Mouse (Mus musculus) MEL (cell line): ENCODE measurements at regions not wholly inside any gene's neighbourhood (a gene's known extent, or its start where the extent isn't known, plus 50 kb on each side); places are given as distances from the start of the nearest gene placed in this dataset.

Experiments
- DNase-seq: peaks from one replicate; pipeline ENCODE4 v3.0.0; 2011; ENCODE audit warnings: low read depth, low spot score
- H3K27ac ChIP-seq: 2 replicates; pipeline ENCODE4 v1.5.1; 2012; ENCODE audit warnings: low read depth, mild to moderate bottlenecking, control low read depth, low read length, moderate library complexity; ENCODE audit not compliant: control insufficient read depth
- H3K27me3 ChIP-seq, 2 experiments: fragments of 150-350 bp in 1 of 2; sonication (generic) in 1 of 2; 2 replicates each; pipeline ENCODE4 v1.6.1; 2012; ENCODE audit warnings: low read length in 2 of 2, mild to moderate bottlenecking in 2 of 2, improper control_type of control experiment in 1 of 2, moderate library complexity in 1 of 2; ENCODE audit not compliant: insufficient read depth in 2 of 2, control insufficient read depth in 1 of 2
- H3K36me3 ChIP-seq, 2 experiments: 2 replicates each; pipeline ENCODE4 v1.6.1; 2012 to 2014; ENCODE audit warnings: low read length in 2 of 2, improper control_type of control experiment in 1 of 2, inconsistent platforms in 1 of 2, mild to moderate bottlenecking in 1 of 2; ENCODE audit not compliant: insufficient read depth in 2 of 2, control insufficient read depth in 1 of 2
- H3K4me1 ChIP-seq, 2 experiments: fragments of 150-350 bp in 1 of 2; sonication (generic) in 1 of 2; 2 replicates each; pipeline ENCODE4 v1.6.1; 2012; ENCODE audit warnings: low read length in 2 of 2, improper control_type of control experiment in 1 of 2, mild to moderate bottlenecking in 1 of 2; ENCODE audit not compliant: insufficient read depth in 2 of 2, control insufficient read depth in 1 of 2
- H3K4me3 ChIP-seq, 2 experiments: fragments of 150-350 bp in 1 of 2; sonication (generic) in 1 of 2; 2 replicates each; pipeline ENCODE4 v1.5.1; 2012; ENCODE audit warnings: low read depth in 2 of 2, low read length in 2 of 2, mild to moderate bottlenecking in 2 of 2, moderate library complexity in 2 of 2, control low read depth in 1 of 2, improper control_type of control experiment in 1 of 2; ENCODE audit not compliant: control insufficient read depth in 1 of 2, insufficient read depth in 1 of 2
- H3K79me2 ChIP-seq: 2 replicates; pipeline ENCODE4 v1.6.1; 2012; ENCODE audit warnings: mild to moderate bottlenecking, low read length, moderate library complexity; ENCODE audit not compliant: control insufficient read depth, poor library complexity, insufficient read depth
- H3K9ac ChIP-seq: 2 replicates; pipeline ENCODE4 v1.6.1; 2012; ENCODE audit warnings: low read depth, mild to moderate bottlenecking, control low read depth, low read length, moderate library complexity; ENCODE audit not compliant: control insufficient read depth, poor library complexity, severe bottlenecking
- H3K9me3 ChIP-seq: fragments of 150-350 bp; sonication (generic); replicated peaks from 2 replicates; pipeline ENCODE4 v1.6.1; 2012; ENCODE audit warnings: mild to moderate bottlenecking, low read length, improper control_type of control experiment, moderate library complexity; ENCODE audit not compliant: insufficient read depth
- CHD1 ChIP-seq: IDR thresholded peaks from 2 replicates; pipeline ENCODE4 v1.6.1; 2012; ENCODE audit warnings: low read depth, mild to moderate bottlenecking, inconsistent platforms, low read length, improper control_type of control experiment
- CHD2 ChIP-seq: IDR thresholded peaks from 2 replicates; pipeline ENCODE4 v1.6.1; 2011; ENCODE audit warnings: low read length, improper control_type of control experiment
- E2F4 ChIP-seq: IDR thresholded peaks from 2 replicates; pipeline ENCODE4 v1.6.1; 2011; ENCODE audit warnings: low read depth, low read length, improper control_type of control experiment, borderline replicate concordance
- ETS1 ChIP-seq: IDR thresholded peaks from 2 replicates; pipeline ENCODE4 v1.6.1; 2012; ENCODE audit warnings: low read depth, mild to moderate bottlenecking, inconsistent platforms, low read length, improper control_type of control experiment, moderate library complexity
- GABPA ChIP-seq: IDR thresholded peaks from 2 replicates; pipeline ENCODE4 v1.6.1; 2012; ENCODE audit warnings: low read depth, mild to moderate bottlenecking, inconsistent platforms, low read length, improper control_type of control experiment, moderate library complexity
- JUND ChIP-seq: IDR thresholded peaks from 2 replicates; pipeline ENCODE4 v1.6.1; 2011; ENCODE audit warnings: low read depth, mild to moderate bottlenecking, improper control_type of control experiment, low read length
- KAT2A ChIP-seq: conservative IDR thresholded peaks from 2 replicates; pipeline ENCODE4 v1.6.1; 2012; ENCODE audit warnings: low read depth, low read length, improper control_type of control experiment, inconsistent platforms
- MAFK ChIP-seq: IDR thresholded peaks from 2 replicates; pipeline ENCODE4 v1.6.1; 2011; ENCODE audit warnings: low read depth, mild to moderate bottlenecking, low read length, improper control_type of control experiment, borderline replicate concordance
- MAX ChIP-seq: IDR thresholded peaks from 2 replicates; pipeline ENCODE4 v1.6.1; 2011; ENCODE audit warnings: low read length, improper control_type of control experiment
- MAZ ChIP-seq: IDR thresholded peaks from 2 replicates; pipeline ENCODE4 v1.6.1; 2012; ENCODE audit warnings: low read depth, mild to moderate bottlenecking, inconsistent platforms, low read length, improper control_type of control experiment
- MXI1 ChIP-seq: IDR thresholded peaks from 2 replicates; pipeline ENCODE4 v1.6.1; 2011; ENCODE audit warnings: mild to moderate bottlenecking, low read depth, low read length, improper control_type of control experiment
- MYB ChIP-seq: IDR thresholded peaks from 2 replicates; pipeline ENCODE4 v1.6.1; 2011; ENCODE audit warnings: mild to moderate bottlenecking, low read depth, low read length, improper control_type of control experiment
- MYC ChIP-seq: IDR thresholded peaks from 2 replicates; pipeline ENCODE4 v1.6.1; 2011; ENCODE audit warnings: low read depth, mild to moderate bottlenecking, low read length, improper control_type of control experiment, moderate library complexity
- NELFE ChIP-seq: IDR thresholded peaks from 2 replicates; pipeline ENCODE4 v1.6.1; 2011; ENCODE audit warnings: low read depth, low read length, improper control_type of control experiment
- POLR2AphosphoS2 ChIP-seq: IDR thresholded peaks from 2 replicates; pipeline ENCODE4 v1.6.1; 2011; ENCODE audit warnings: low read length, improper control_type of control experiment
- SIN3A ChIP-seq: IDR thresholded peaks from 2 replicates; pipeline ENCODE4 v1.6.1; 2012; ENCODE audit warnings: low read length, improper control_type of control experiment, inconsistent platforms
- SMC3 ChIP-seq: IDR thresholded peaks from 2 replicates; pipeline ENCODE4 v1.6.1; 2011; ENCODE audit warnings: low read depth, low read length, improper control_type of control experiment
- TAL1 ChIP-seq: IDR thresholded peaks from 2 replicates; pipeline ENCODE4 v1.6.1; 2012; ENCODE audit warnings: mild to moderate bottlenecking, inconsistent platforms, low read length, moderate library complexity, mixed read lengths
- TBP ChIP-seq: IDR thresholded peaks from 2 replicates; pipeline ENCODE4 v1.8.0; 2011; ENCODE audit warnings: low read depth, low read length, improper control_type of control experiment
- ZC3H11A ChIP-seq: IDR thresholded peaks from 2 replicates; pipeline ENCODE4 v1.6.1; 2012; ENCODE audit warnings: low read depth, mild to moderate bottlenecking, inconsistent platforms, low read length, improper control_type of control experiment
- ZMIZ1 ChIP-seq: IDR thresholded peaks from 2 replicates; pipeline ENCODE4 v1.6.1; 2012; ENCODE audit warnings: low read depth, mild to moderate bottlenecking, inconsistent platforms, low read length, improper control_type of control experiment, moderate library complexity
- ZNF384 ChIP-seq: IDR thresholded peaks from 2 replicates; pipeline ENCODE4 v1.6.1; 2012; ENCODE audit warnings: low read depth, mild to moderate bottlenecking, inconsistent platforms, low read length, improper control_type of control experiment

DNA sequence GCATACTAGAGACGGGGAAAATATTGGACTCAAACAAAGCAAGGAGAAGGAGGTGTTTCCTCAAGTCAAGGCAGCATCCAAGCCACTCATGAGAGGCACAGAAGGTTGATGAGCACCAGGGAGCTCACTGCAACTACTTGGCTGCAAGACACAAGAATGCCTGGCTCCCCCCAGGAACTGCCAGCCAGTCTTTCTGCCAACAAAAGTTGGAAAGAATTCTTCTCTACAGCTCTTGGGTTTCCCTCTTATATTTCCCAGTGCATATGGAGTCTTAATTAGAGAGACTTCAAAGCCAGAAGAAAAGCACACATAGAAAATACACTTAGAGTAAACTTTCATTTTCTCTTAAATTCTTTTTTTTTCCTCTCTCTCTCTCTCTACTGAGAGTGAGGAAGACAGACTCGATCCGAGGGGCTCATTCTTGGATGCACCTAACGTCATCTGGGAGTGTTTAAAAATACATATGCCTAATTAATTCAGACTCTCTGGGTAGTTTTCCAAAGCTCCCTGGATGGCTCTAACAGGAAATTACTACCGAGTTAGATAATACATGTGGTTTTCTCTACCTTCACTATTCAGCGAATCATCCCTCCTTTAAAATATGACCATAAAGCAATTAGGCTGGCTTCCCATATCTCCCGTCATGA is 222.7 kb downstream of the Fam84b start:
- Histone ChIP-seq H3K4me3 (no peak overlapping the region), H3K4me1 (no peaks in the 10 kb centered on the region), H3K27me3 (no peaks in the 10 kb centered on the region), H3K9ac (no peak overlapping the region), H3K79me2 (no peaks in the 10 kb centered on the region), H3K9me3 (no peaks in the 10 kb centered on the region), H3K36me3 (no peaks in the 10 kb centered on the region), H3K27ac (no peak overlapping the region)
- no peak for DNase-seq
- TF ChIP-seq MAZ (no peak), ZNF384 (no peak), SMC3 (no peak), MYB (no peak), CHD1 (no peak), MYC (no peak), TAL1 (no peak)

DNA sequence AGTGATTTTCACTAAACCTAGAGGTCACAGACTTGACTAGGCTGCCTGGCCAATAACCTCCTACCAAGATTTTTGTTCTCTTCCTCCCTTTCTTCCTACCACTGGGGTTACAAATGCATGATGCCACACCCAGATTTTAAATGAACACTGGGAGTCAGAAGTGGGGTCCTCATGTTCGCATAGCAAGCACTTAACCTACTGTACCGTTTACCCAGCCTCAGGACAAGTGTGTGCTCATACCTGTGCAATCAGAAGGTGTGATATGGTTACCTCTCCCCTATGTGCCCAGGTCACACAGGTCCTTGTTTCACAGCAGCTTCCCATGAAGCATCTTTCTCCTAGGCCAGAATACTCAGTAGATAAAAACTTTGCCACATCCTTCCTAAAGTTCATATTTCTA is 234.8 kb downstream of the Fam84b start:
- H3K4me3 ChIP-seq: no peak overlapping the region

DNA sequence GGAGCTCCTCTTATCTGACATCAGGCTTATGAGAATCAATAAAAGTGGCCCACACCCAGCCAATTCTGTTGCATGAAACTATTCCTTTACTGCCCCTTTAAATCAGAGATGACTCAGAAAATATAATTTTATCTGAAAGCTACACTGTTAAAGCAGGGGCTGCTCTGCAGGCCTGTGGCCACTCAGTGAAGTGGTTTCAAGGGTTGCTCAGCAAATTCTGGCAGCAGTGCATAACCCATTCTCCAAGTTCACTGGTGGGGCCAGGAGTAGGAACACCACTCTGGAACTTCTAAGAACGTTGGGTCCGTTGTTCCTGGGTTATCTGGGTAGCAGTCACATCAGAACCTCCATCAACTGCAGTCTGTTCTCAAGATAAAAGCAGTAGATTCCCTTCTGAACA is 236.2 kb downstream of the Fam84b start:
- H3K4me3 ChIP-seq: no peak overlapping the region
- H3K27me3 ChIP-seq: no peaks in the 10 kb centered on the region
- no peaks in the 10 kb centered on the region for H3K9me3 ChIP-seq
- TF ChIP-seq MXI1: no peak
- no peak for TF ChIP-seq TBP
- no peak for TF ChIP-seq MYC
- TF ChIP-seq ETS1: no peak
- no peak for TF ChIP-seq MYB
- TF ChIP-seq CHD2: no peak
- TF ChIP-seq SMC3: no peak
- no peak for TF ChIP-seq MAX
- TF ChIP-seq MAFK: no peak
- TF ChIP-seq GABPA: no peak
- TF ChIP-seq CHD1: no peak
- TF ChIP-seq, all 39 proteins: peak for 0
- Histone ChIP-seq H3K79me2 (no peaks in the 10 kb centered on the region), H3K4me1 (no peaks in the 10 kb centered on the region), H3K9ac (no peak overlapping the region), H3K27ac (no peak overlapping the region), H3K36me3 (no peaks in the 10 kb centered on the region)
- no peak for DNase-seq

More for the DNA sequence above, 234.8 kb downstream of the Fam84b start:
- no peaks in the 10 kb centered on the region for H3K27me3 ChIP-seq
- H3K4me1 ChIP-seq: no peaks in the 10 kb centered on the region
- TF ChIP-seq CHD1: no peak
- no peak for TF ChIP-seq E2F4
- TF ChIP-seq TAL1: no peak
- TF ChIP-seq ZMIZ1: no peak
- TF ChIP-seq SIN3A: no peak
- TF ChIP-seq CHD2: no peak
- no peak for TF ChIP-seq GABPA
- TF ChIP-seq JUND: no peak
- no peak for TF ChIP-seq KAT2A
- no peak for TF ChIP-seq NELFE
- no peak for TF ChIP-seq ZNF384
- TF ChIP-seq POLR2AphosphoS2: no peak
- no peak for TF ChIP-seq ZC3H11A
- H3K27ac ChIP-seq: no peak overlapping the region
- no peaks in the 10 kb centered on the region for H3K36me3 ChIP-seq
- no peak for DNase-seq
- H3K9me3 ChIP-seq: no peaks in the 10 kb centered on the region
- H3K9ac ChIP-seq: no peak overlapping the region
- no peaks in the 10 kb centered on the region for H3K79me2 ChIP-seq
